Mouse (Mus musculus) liver, postnatal 0 days (tissue): Measurements from ENCODE around the gene Nme1.

Experiments
- CTCF ChIP-seq: sonication (generic); IDR thresholded peaks from 2 replicates; pipeline ENCODE4 v1.5.1; 2016; ENCODE audit warnings: antibody characterized with exemption, low read depth
- EP300 ChIP-seq: IDR thresholded peaks from 2 replicates; pipeline ENCODE4 v1.6.1; 2016; ENCODE audit warnings: antibody characterized with exemption, low read depth, mild to moderate bottlenecking

- TF ChIP-seq CTCF (no peak), EP300 (no peak)
Observed at GRCm38 (mm10) chr11:93999276-93999675, 31.0 kb upstream of the Nme1 start.
